Mouse (Mus musculus) ovary, postnatal 10 days (tissue): ENCODE data around the gene Fam163a.
"Not testable (repeated sequence)": the region's sequence is repeated elsewhere in the genome, so short reads cannot be mapped to it uniquely, and the experiment has no call there.

Experiments
- DNase-seq: peaks from one replicate; pipeline ENCODE4 v3.0.0; 2022; ENCODE audit warnings: low spot score

Gene Fam163a

DNA sequence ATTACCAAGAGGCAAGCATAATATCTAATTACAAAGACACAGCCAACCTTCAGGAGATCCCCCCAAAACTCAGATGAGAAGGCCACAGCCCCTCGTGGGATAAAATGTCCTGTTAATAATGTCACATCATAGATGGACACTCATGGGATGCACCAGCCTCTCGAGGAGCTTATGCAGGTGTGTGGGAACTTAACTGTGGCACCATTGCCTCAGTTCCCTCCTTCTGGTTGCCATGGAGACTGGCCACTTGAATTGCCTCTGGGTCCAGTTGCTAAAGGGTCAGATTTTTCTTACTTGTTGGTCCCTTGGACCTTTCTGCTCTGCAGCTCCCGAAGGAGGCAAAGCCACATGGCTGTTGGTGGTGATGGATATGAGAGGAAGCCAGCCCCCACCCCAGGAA is 127.2 kb downstream of the Fam163a start:
- DNase-seq: no peak

DNA sequence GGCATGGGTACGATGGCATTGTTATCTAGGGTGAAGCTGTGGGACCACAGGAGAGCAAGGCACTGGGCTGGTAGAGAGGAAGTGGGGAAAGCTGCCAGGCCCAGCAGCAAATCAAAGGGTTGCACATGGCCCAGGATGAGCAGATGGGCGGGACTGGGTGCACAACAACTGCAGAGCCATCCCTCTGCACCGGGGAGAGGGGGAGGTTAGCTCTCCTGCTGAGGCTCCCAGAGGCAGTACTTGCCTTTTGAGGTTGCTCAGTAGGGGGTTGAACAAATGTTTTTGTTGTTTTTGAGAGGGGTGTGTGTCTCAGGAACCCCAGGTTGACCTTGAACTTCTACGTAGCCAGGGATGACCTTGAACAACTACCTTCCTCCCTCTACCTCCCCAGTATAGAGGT is 128.4 kb downstream of the Fam163a start:
- DNase-seq: no peak

DNA sequence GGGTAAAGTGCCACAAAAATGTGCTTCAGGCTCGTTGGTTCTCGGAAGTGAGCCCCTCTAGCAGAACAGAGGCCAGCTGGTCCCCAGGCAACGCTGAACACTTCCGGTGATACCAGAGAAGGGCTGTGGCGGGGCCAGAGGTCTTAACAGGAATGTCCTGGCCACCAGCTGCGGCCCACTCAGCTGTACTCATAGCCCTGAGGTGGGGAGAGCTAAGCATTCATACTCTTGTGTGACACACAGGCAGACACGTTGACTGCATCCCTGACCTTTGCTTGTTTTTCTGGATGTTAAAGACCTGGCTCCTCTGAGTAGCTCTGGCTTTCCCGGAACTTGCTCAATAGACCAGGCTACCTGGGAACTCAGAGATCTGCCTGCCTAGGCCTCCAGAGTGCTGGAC is 130.3 kb downstream of the Fam163a start:
- DNase-seq: no peak

DNA sequence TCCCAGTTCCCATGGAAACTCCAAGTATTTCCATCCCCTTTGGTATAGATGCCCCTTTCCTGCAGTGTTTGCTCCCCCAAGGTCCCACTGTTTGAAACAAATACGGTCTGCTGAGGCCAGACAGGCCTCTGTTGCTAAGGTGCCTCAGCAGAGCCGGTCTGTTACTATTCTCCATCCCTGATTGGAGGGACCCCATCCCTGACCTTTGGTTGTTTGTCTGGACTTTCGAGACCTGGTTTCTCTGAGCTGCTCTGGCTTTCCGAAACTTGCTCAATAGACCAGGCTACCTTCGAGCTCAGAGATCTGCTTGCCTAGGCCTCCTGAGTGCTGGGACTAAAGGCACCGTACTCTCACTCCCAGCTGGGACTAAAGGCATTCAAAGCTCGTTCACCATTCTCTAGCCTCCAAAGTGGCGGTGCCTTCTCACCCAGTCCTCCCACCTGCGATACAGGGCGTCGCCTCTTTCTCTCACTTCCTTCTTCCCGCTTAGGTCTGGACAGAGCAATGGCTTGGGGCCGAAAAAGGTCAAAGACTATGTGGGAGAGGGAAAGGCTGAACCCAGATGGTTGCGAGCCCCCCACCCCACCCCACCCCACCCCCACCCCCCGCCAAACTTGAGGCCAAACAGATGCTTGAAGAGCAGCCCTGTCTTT is 131.5 kb downstream of the Fam163a start:
- DNase-seq: no peak

DNA sequence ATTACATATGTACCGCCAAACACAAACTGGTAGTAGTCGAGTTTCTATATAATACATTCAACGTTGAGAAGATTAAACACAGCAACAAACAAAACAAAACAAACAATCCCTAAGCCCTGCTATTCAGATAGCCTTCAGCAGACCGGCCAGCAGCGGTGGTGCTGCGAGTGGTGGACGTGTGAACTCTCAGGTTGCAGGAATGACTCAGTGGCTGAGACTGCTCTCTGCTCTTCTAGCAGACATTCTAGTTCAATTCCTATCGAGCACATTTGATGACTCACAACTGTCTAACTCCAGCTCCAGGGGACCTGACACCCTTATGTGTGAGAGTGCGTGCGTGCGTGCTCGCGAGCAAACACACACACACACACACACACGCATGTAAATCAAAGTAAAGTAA is 134.7 kb downstream of the Fam163a start:
- DNase-seq: no peak

DNA sequence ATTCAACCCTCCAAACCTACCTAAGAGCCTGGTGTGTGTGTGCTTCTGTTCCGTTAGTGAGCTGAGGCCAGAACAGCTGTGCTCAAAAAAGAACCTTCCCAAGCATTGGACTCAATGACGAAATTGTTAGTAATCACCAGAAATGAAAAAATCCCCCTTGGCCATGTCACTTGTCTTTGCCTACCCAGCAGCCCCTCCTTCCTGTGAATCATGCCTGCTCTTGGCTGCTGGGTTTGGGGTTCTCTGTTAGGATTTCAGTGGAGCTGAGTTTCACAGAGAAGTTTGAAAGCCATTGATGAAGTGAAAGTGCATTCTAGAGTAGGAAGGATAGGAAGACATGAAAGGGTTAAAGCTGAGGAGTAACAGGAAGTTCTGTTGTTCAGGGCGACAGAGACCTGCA is 138.7 kb downstream of the Fam163a start:
- no peak for DNase-seq

DNA sequence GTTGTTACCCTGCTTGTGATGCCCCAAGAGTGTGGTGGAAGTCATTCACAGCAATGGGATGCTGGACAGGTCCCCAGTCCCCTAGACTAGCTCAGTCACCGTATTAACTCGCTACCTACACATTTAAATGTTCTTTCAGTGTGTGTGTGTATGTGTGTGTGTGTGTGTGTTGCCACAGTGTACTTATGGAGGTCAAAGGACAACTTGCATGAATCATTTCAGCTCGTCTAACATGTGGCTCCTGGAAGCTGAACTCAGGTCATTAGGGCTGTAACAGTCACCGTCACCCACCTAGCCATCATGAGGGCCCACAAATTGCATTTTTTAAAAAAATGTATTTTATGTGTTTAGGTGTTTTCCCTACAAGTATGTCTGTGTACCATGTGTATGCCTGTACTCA is 142.6 kb downstream of the Fam163a start:
- DNase-seq: no peak

DNA sequence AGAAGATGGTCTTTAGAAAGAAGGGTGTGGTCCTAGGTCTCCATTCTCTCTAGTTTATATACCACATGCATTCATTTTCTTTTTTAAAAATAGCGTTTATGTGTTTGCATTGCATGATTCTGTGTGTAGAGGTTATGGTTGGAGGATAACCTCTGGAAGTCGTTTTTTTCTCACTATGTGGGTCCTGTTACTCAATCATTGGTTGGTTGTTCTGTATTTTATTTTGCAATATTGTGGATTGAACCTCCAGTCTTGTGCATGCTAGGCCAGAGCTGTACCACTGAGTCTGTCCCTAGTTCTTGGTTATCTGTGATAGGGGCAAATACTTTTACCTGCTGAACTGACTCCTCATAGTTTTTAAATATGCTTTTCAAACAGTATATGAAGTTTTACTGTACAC is 146.6 kb downstream of the Fam163a start:
- no peak for DNase-seq

DNA sequence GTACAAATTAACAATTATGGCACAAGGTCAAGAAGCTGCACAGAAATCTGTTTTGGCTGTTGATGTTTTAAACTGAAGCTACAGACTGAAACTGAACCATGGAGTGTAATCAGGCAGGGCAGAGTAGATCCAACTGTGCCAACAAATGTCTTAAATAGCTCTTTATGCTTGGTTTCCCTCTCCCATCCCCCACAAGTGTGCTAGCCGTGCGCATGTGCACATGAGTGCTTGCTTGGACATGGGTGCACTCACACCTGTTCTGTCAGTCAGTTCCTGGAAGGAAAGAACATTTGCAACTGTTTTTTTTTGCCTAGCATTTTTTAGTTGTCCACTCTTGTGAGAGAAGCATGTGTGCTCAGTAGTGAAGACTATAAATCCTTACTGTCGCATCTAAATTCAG is 158.1 kb downstream of the Fam163a start:
- no peak for DNase-seq

DNA sequence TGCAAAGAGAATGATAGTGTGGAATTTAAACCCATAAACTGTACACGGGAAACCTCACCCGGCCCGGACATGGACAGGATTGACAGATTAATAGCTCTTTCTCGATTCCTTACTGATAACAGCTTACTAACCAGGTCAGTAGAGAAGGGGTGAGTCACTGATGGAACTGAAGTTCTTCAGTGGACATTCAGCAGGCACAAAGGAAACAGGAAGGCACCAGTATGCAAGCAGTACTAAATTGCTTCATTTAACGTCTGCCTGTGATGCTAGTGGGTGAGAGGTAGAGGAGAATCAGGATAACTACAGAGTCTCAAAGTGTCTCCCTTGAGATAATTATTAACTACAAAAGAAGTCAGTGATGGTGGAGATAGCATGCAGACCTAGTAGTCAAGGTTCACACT is 160.6 kb downstream of the Fam163a start:
- DNase-seq: no peak

DNA sequence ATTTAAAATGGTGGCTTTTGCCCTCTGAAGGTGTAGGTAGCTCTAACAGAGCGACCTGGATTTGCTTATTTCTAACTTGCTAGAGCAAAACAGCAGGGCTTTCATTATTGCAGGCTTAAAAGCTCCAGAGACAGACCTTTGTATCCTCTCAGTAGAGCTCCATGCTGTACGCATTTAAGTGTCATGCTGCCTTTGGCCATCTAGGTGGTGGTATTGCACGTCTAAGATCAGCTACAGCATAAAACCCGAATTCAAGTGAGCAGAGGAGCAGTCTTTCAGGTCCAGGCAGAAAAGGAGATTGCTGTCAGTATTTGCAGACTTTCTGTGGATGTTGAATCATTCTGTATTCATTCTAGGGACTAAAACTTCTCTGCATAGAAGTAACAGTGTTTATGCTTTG is 161.8 kb downstream of the Fam163a start:
- no peak for DNase-seq

DNA sequence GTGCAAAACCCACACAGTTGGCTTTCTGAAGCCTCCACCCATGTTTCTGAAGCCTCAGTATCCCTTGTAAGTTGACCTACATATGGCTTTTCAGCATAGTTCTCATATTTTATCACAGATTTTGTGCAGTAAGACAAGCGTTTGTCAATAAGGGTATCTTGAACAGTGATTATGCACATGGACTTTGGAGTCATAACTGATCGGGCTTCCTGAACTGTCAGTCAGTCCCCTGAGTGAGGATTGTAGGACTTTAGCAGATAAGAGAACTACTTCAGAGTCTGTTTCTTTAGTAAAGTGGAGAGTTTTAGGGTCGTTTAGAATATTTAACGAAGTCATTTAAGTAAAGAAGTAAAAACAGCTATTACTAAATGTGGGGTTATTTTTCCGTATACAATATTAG is 162.3 kb downstream of the Fam163a start:
- DNase-seq: no peak

DNA sequence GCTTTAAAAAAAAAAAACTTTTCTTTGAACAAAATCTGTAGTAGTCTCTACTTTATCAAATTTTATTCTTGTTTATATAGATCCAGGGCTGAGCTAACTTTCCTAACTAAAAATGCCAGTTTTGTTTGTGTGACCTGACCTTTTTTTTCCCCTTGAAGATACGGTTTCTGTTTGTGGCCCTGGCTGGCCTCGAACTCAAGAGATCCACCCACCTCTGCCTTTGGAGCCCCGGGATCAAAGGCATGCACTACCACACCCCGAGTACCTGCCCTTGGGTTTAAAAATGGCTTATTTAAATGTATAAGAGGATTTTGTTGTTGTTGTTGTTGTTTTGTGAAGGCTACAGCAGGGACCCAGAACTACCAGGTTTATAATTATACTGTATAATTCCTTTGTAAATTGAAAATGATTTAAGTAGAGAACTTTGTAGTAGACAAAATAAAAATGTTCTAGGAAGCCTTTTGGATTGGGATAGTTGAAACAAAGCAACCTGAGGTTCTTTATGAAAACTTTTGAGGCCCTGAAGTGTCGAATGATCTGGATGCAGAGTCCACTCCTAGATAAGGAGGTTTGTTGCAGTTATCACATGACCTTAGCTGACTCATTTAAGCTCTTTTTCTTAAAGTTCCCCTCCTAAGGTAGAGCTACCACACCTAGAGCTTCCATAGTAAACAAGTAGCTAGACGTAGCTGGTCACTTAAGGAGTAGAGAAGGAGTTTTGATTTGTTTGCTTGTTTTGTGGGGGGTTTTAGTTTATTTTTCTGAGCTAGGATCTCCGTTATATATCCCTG is 163.2 kb downstream of the Fam163a start:
- DNase-seq: no peak

DNA sequence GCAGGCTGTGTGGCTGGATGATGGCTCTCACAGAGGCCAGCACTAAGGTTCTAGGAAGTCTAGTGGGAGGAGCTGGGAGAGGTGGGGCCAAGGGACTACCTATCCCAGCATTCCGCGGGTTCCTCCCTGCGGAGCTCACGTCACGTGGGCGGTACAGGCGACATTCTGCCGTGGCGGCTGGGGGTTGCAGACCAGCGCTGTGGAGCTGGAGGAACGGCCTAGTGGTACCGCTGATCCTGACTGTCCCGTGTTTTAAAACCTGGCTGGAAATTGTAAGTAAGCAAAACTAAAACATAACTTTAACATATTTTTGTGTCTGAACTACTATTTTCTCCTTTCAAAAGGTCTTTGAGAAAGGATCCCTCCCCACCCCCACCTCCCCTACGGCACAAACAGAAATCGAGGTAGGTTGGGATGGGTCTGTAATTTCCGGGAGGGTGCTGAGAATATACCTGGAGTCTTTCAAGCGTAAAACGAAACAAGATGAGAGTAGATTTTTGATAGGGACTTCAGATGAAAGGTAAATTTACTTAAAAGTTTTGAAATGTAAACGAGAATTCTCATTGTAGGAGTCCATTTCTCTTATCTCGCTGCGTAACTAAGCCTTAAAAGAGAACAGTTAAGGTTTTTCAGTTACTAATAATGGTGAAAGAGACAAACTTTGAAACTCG is 164.0 kb downstream of the Fam163a start:
- DNase-seq: peak; percentile 63

DNA sequence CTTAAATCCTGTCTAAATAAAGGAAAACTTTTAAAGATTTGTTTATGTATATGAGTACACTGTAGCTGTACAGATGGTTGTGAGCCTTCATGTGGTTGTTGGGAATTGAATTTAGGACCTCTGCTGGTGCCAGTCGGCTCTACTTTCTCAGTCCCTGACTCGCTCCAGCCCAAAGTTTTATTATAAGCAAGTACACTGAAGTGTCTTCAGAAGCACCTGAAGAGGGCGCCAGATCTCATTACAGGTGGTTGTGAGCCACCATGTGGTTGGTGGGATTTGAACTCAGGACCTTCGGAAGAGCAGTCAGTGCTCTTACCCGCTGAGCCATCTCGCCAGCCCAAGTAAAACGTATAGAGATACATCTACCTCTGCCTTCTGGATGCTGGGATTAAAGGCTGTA is 164.8 kb downstream of the Fam163a start:
- not testable (repeated sequence) for DNase-seq

DNA sequence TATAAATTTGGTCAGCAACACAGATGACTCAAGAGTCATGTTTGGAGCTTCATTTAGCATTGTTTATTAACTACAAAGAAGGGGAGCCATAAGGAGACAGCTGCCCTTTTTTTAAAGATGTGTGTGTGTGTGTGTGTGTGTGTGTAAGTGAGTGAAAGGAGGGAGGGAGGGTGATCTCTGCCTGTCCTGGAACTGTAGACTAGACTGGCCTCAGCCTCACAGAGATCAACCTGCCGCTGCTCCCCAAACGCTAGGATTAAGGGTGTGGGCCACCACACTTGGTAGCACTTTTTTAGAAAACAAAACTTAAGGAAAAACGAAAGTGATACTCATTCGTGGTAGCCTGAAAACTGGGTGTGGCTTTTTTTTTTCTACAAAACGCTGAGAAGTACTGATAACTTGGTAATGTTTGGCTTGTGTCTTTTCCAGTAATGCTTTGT is 167.7 kb downstream of the Fam163a start:
- DNase-seq: no peak

DNA sequence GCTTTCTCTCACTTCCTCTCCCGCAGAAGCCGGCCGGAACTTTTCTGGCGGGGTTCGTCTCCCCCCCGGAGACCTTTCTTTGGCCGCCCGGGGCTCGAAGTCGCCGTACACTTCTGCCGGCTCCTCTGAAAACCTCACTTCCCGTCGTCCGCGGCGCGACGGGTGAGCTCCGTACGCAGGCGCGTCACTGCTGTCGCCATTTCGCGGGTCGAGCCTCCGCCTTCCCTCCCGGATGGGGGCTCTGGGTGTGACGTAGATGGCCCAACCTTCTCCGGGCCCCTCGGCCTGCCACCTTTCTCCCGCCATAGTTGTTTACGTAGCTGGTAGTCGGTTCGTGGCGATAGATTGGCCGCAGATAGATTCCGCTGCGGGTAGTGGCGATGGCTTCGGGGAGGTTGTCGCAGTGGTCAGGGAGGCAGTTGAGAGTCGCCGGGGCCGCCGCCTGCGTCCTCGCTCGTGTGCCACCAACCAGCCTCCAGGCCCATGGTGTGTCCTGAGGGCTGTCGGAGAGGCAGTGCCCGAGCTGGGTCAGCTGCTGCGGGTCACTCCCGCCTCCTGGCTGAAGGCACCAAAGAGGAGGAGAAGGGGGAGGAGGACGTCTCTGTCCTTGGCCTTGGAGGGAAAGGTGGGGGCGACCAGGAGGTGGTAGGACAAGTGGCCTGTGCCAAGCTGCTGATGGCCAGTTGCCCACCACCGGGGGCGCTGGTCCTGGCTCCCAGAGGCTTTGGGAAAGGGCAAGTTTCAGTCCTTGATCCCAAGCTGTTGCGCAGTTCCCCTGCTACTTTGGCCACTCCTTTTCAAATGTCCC is 168.7 kb downstream of the Fam163a start, which contains the start of gene Tor1aip1:
TSS of gene Tor1aip1 (minus strand) at position 551 of the 808 bp plus-strand sequence.
- peak; percentile 96 for DNase-seq

DNA sequence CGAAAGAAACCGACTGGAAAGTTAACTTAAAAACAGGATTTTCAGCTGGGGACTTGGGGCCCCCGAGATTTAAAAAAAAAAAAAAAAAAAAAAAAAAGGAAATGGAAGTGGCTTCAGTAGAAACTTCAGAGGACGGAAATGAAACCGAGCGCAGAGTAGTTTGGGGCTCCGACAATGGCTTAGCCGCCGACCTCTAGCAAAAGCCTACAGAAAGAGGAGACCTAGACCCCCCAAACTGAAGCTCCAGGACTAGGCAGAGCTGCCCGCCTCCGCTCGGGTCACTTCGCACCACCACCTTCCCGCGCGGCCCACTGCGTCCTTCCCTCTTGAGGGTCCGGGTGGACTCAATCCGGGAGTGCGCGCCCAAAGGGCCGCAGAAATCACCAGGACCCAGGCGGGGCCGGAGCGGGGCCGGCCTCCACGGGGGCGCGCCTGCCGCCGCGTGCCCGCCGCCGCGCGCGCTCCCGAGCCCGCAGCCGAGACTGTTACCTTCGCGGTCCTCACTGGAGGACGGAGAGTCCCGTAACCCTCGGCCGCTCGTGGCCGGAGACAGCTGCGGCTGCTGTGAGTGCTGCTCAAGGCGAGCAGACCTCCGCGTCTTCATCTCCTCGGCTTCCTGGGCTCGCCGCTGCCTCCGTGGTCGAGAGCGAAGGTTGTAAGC is 169.4 kb downstream of the Fam163a start, which contains the start of gene Tor1aip2:
TSS of gene Tor1aip2 (plus strand) at position 135 of the 661 bp plus-strand sequence.
- no peak for DNase-seq

DNA sequence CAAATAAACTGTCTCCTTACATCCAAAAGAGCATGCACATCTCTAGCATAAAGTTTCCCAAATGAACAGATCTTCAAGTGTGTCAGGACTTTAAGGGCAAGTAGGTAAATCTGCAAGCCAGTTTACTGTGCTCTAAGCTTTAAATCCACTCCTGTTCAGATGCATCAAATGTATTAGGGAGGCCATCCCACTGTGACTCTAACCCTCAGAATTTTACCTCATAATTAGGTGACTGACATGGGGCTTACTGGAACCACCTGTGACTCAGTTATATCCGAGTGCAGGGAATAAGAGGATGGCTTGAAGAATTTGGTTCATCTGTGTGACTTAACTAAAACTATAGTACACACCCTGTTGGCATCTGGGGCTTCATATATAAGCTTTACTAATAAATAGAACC is 170.2 kb downstream of the Fam163a start:
- no peak for DNase-seq

DNA sequence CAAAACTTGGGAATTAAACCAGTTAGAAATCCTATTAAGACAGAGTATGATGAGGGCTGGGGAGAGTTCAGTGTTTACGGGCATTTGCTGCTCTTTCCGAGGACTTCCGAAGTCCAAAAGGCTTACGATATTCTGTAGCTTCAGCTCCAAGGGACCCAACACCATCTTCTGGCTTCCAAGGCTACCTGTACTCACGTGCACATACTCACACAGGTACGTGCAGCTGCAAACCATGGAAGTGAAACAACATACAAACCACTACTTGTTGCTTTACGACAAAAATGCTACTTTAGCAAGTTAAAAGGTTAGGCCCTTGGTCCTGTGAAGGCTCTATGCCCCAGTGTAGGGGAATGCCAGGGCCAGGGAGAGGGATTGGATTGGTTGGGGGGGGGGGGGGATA is 170.9 kb downstream of the Fam163a start:
- DNase-seq: no peak

DNA sequence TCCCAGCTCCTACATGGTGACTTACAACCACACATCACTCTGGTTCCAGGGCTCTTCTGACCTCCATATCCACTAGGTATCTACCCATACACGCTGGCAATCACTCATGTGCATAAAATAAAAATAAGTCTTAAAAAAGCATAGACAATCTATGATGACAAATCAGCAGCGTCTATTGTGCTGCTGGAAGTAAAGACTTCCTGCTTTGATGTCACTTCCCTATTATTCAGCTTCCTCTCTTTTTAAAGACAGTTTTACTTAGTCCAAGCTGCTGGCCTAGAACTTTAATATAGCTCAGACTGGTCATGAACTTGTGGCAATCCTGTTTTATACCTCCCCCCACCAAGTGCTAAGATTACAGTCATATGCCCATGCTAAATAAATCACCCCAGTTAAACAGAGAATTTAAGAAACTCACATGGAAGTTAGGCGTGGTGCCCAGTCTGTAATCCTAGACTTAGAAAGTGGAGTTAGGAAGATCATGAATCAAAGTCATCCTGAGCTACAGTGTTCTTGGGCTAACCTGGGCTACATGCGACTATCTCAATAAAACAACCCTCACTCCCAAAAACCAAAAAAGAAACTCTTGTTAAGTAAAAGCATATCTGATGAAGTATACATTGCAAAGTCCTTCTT is 176.4 kb downstream of the Fam163a start:
- DNase-seq: no peak
